Mouse (Mus musculus) mammary gland, adult 2 months (tissue): ENCODE results near the gene Plekha4. TPM values are rescaled to one million over a fixed set of nuclear protein-coding genes. Genes with fewer than 3 reads are reported as not detected.

Experiments
- polyA plus RNA-seq: library from polyadenylated mRNA; depleted of rRNA; stranded (reverse); fragments of >200 nt; gene quantifications from 2 replicates; pipeline ENCODE4 v1.2.3, GENCODE M21; 2012; ENCODE audit warnings: low replicate concordance; rRNA removed

Plekha4 gene
- polyA plus RNA-seq: 29.9 and 34.7 TPM in 2 replicates

GRCm38 (mm10) chr7:45525809-45526473 lies at the start of gene Plekha4, which contains the start of gene Ppp1r15a:
Gene Plekha4, plus strand, starts transcription at chr7:45526330.
Gene Ppp1r15a, minus strand, starts transcription at chr7:45526268.

GRCm38 (mm10) chr7:45481374-45481927 lies 44.7 kb upstream of the Plekha4 start, which contains the start of gene Tulp2:
Gene Tulp2, plus strand, starts transcription at chr7:45481877.

GRCm38 (mm10) chr7:45486761-45487415 lies 39.2 kb upstream of the Plekha4 start, which contains the start of gene Gm45808:
Gene Gm45808, minus strand, starts transcription at chr7:45486811.

GRCm38 (mm10) chr7:45488293-45489204 lies 37.6 kb upstream of the Plekha4 start, which contains the start of gene Dhdh:
Gene Dhdh, minus strand, starts transcription at chr7:45488805.

GRCm38 (mm10) chr7:45509912-45510787 lies 16.0 kb upstream of the Plekha4 start, which contains the start of gene Nucb1:
Gene Nucb1, minus strand, starts transcription at chr7:45510406.

GRCm38 (mm10) chr7:45554744-45555143 lies 28.6 kb downstream of the Plekha4 start, which contains the start of gene Hsd17b14:
Gene Hsd17b14, plus strand, starts transcription at chr7:45554893.

GRCm38 (mm10) chr7:45570103-45570741 lies 44.1 kb downstream of the Plekha4 start, which contains the start of gene Bcat2:
Gene Bcat2, plus strand, starts transcription at chr7:45570153.

Other genes with a start within 250 kb of the Plekha4 start
- gene Slc6a21, start 248.8 kb upstream of the Plekha4 start, polyA plus RNA-seq: 0.32 and 0.49 TPM in 2 replicates
- gene Trpm4, start 192.6 kb upstream of the Plekha4 start, polyA plus RNA-seq: 30.5 and 38.2 TPM in 2 replicates
- gene Hrc, start 191.0 kb upstream of the Plekha4 start, polyA plus RNA-seq: 0.06 and 44.9 TPM in 2 replicates
- gene Ppfia3, start 159.3 kb upstream of the Plekha4 start, polyA plus RNA-seq: 1.2 and 1.6 TPM in 2 replicates
- 1.8 and 3.3 TPM in 2 replicates for gene Lin7b, start 155.7 kb upstream of the Plekha4 start, polyA plus RNA-seq
- 247 and 258 TPM in 2 replicates for gene Snrnp70, start 130.6 kb upstream of the Plekha4 start, polyA plus RNA-seq
- 0.63 and 29.9 TPM in 2 replicates for gene Kcna7, start 120.7 kb upstream of the Plekha4 start, polyA plus RNA-seq
- gene Ntf5, start 112.6 kb upstream of the Plekha4 start, polyA plus RNA-seq: 2.5 and 3.1 TPM in 2 replicates
- gene Lhb, start 105.5 kb upstream of the Plekha4 start, polyA plus RNA-seq: 1.4 and 1.5 TPM in 2 replicates
- 137 and 248 TPM in 2 replicates for gene Gys1, start 91.5 kb upstream of the Plekha4 start, polyA plus RNA-seq
- gene Ruvbl2, start 88.2 kb upstream of the Plekha4 start, polyA plus RNA-seq: 51.4 and 66.8 TPM in 2 replicates
- 3,321 and 4,005 TPM in 2 replicates for gene Ftl1, start 66.4 kb upstream of the Plekha4 start, polyA plus RNA-seq
- 92.1 and 140 TPM in 2 replicates for gene Bax, start 59.4 kb upstream of the Plekha4 start, polyA plus RNA-seq
- gene Tulp2, start 44.5 kb upstream of the Plekha4 start, polyA plus RNA-seq: 0.16 TPM in 1 of 2 replicates, not detected in the other
- 10.3 TPM in 1 of 2 replicates, not detected in the other for gene Gm45808, start 39.5 kb upstream of the Plekha4 start, polyA plus RNA-seq
- gene Dhdh, start 37.5 kb upstream of the Plekha4 start, polyA plus RNA-seq: 15.8 and 23.4 TPM in 2 replicates
- gene Nucb1, start 15.9 kb upstream of the Plekha4 start, polyA plus RNA-seq: 431 and 432 TPM in 2 replicates
- 34.6 and 48.5 TPM in 2 replicates for gene Ppp1r15a, start 62 bp upstream of the Plekha4 start, polyA plus RNA-seq
- gene Hsd17b14, start 28.6 kb downstream of the Plekha4 start, polyA plus RNA-seq: 4.9 and 5.8 TPM in 2 replicates
- gene Bcat2, start 43.8 kb downstream of the Plekha4 start, polyA plus RNA-seq: 142 and 145 TPM in 2 replicates
- gene Fgf21, start 89.2 kb downstream of the Plekha4 start, polyA plus RNA-seq: 0.67 and 0.88 TPM in 2 replicates
- 0.12 and 0.72 TPM in 2 replicates for gene Fut1, start 91.0 kb downstream of the Plekha4 start, polyA plus RNA-seq
- gene Izumo1, start 95.5 kb downstream of the Plekha4 start, polyA plus RNA-seq: 0.49 and 0.54 TPM in 2 replicates
- gene Rasip1, start 101.2 kb downstream of the Plekha4 start, polyA plus RNA-seq: 32.4 and 54.6 TPM in 2 replicates
- gene Mamstr, start 113.6 kb downstream of the Plekha4 start, polyA plus RNA-seq: 5.6 and 22.3 TPM in 2 replicates
- gene Fut2, start 140.1 kb downstream of the Plekha4 start, polyA plus RNA-seq: 0.16 and 1.4 TPM in 2 replicates
- 0.72 and 2.4 TPM in 2 replicates for gene Ntn5, start 157.7 kb downstream of the Plekha4 start, polyA plus RNA-seq
- 0.72 and 0.76 TPM in 2 replicates for gene Sec1, start 168.1 kb downstream of the Plekha4 start, polyA plus RNA-seq
- gene Car11, start 173.5 kb downstream of the Plekha4 start, polyA plus RNA-seq: 14.2 and 17.5 TPM in 2 replicates
- 57.0 and 110 TPM in 2 replicates for gene Dbp, start 178.8 kb downstream of the Plekha4 start, polyA plus RNA-seq
- gene Rpl18, start 189.1 kb downstream of the Plekha4 start, polyA plus RNA-seq: 1,150 and 1,812 TPM in 2 replicates
- gene Sphk2, start 191.7 kb downstream of the Plekha4 start, polyA plus RNA-seq: 50.2 and 90.3 TPM in 2 replicates
- gene Fam83e, start 194.9 kb downstream of the Plekha4 start, polyA plus RNA-seq: 1.9 and 3.4 TPM in 2 replicates
- gene Spaca4, start 199.5 kb downstream of the Plekha4 start, polyA plus RNA-seq: 0.29 and 0.37 TPM in 2 replicates